Mouse (Mus musculus): Measurements from ENCODE around the gene Fastk. TPM values are rescaled to one million over a fixed set of nuclear protein-coding genes. Genes with fewer than 3 reads are reported as not detected.
A peak's percentile ranks its signal among the peaks of the same experiment; 100 is the strongest.

Gene Fastk
- polyA plus RNA-seq, 1 experiment = 81.0 TPM

DNA sequence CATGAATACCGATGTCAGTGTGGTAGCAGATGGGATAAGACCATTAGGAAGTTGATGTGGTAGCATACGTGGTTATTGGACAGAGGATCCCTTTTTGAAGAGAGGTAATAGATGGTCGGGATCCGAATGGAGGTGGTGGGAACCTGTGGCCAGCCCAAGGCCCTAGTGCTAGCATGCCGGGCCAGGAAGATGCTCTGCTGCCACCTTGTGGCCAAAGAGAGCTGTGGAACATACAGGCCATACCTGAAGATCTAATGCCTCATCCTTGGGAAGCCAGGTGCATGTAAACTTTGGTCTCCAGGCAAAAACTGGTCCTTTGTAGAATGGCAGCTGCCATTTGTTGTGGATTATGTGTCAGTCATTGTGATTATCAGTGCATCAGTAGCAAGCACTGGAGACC, 25.5 kb upstream of the Fastk start:
- no peak for TF ChIP-seq POLR2A (IDR thresholded peaks at IDR 0.05; ENCODE audit: borderline replicate concordance, control insufficient read depth, low read depth, low read length)
- peak; percentile 98 for TF ChIP-seq CTCF (IDR thresholded peaks at IDR 0.05; ENCODE audit: control insufficient read depth, insufficient read depth, low read length)
- no peak overlapping the region for H3K4me3 ChIP-seq (replicated peaks; ENCODE audit: control insufficient read depth, low read depth, low read length)
- no peak overlapping the region for H3K27ac ChIP-seq (ENCODE audit: control insufficient read depth, insufficient read depth, low read depth, low read length, poor library complexity)
- WGBS = 17% methylated on average over 5 of the region's 5 CpGs
- H3K4me1 ChIP-seq (ENCODE audit: control insufficient read depth, insufficient read depth, low read length) = no peaks in the 10 kb centered on the region

DNA sequence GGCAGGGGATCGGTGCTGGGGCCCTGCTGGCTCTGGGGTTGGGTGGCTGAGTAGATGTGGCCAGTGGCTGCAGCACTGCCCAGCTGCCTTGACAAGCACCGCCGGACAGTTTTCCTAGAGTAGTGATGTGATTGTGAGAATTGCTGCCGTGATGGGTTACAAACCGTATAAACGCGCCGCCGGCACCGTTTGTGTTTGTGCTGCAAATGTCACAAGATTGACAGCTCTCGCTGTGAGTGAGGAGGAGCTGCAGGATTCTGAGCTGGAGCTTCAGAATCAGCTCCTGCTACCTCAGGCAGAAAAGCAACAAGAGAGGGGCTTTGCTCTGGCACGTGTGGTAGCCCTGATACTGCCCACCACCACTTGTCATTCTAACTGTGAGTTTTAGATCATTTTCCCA, 21.7 kb upstream of the Fastk start:
- TF ChIP-seq POLR2A (IDR thresholded peaks at IDR 0.05; ENCODE audit: borderline replicate concordance, control insufficient read depth, low read depth, low read length) (no peak), CTCF (IDR thresholded peaks at IDR 0.05; ENCODE audit: control insufficient read depth, insufficient read depth, low read length) (no peak)
- 89% methylated on average over 12 of the region's 12 CpGs for WGBS
- Histone ChIP-seq H3K4me1 (ENCODE audit: control insufficient read depth, insufficient read depth, low read length) (no peaks in the 10 kb centered on the region), H3K4me3 (replicated peaks; ENCODE audit: control insufficient read depth, low read depth, low read length) (no peak overlapping the region), H3K27ac (ENCODE audit: control insufficient read depth, insufficient read depth, low read depth, low read length, poor library complexity) (no peak overlapping the region)

DNA sequence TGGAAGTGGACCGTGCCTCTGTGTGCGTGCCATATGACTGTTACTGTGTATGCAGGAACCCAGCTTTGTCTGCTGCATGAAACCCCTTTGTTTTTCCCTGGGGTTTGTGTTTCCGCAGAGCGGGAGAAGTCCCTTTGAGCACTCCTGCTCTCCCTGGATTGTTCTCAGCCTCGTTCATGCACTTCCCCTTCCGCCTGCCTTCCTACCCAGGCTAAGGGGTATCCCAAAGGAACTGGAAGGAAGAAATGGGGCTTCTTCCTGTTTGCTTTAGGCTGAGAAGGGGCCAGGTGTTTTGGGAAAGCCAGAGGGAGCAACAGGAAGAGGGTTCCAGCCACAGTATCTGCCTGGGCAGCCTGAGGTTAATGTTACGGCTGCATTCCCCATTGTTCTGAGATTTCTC, 10.5 kb upstream of the Fastk start:
- 83% methylated on average over 7 of the region's 7 CpGs for WGBS
- TF ChIP-seq POLR2A (IDR thresholded peaks at IDR 0.05; ENCODE audit: borderline replicate concordance, control insufficient read depth, low read depth, low read length) (no peak), CTCF (IDR thresholded peaks at IDR 0.05; ENCODE audit: control insufficient read depth, insufficient read depth, low read length) (no peak)
- no peak overlapping the region for H3K4me3 ChIP-seq (replicated peaks; ENCODE audit: control insufficient read depth, low read depth, low read length)
- no peak overlapping the region for H3K27ac ChIP-seq (ENCODE audit: control insufficient read depth, insufficient read depth, low read depth, low read length, poor library complexity)
- H3K4me1 ChIP-seq (ENCODE audit: control insufficient read depth, insufficient read depth, low read length) = peaks cover 2% of the 10 kb centered on the region

DNA sequence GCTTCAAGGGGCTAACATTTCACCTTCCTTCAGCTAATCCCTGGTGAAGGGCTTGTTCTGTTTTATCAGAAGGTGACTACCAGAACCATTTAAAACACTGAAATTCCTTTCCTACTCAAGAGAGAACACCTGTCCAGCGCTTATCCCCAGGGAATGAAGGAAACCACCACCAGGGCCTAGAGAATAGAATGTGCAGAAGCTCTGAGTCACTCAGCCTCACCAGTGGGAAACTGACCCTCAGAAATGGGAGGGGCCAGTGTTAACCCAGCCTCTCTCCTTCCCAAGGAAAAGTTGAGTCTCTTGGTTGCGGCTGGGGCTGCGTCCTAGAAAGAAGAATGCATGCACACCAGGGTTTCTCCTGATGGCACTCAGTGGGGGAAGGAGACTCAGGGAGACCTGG, 10.0 kb upstream of the Fastk start:
- H3K27ac ChIP-seq (ENCODE audit: control insufficient read depth, insufficient read depth, low read depth, low read length, poor library complexity) = no peak overlapping the region
- 92% methylated on average over 3 of the region's 3 CpGs for WGBS
- no peak overlapping the region for H3K4me3 ChIP-seq (replicated peaks; ENCODE audit: control insufficient read depth, low read depth, low read length)
- peaks cover 2% of the 10 kb centered on the region for H3K4me1 ChIP-seq (ENCODE audit: control insufficient read depth, insufficient read depth, low read length)
- no peak for TF ChIP-seq POLR2A (IDR thresholded peaks at IDR 0.05; ENCODE audit: borderline replicate concordance, control insufficient read depth, low read depth, low read length)
- no peak for TF ChIP-seq CTCF (IDR thresholded peaks at IDR 0.05; ENCODE audit: control insufficient read depth, insufficient read depth, low read length)

DNA sequence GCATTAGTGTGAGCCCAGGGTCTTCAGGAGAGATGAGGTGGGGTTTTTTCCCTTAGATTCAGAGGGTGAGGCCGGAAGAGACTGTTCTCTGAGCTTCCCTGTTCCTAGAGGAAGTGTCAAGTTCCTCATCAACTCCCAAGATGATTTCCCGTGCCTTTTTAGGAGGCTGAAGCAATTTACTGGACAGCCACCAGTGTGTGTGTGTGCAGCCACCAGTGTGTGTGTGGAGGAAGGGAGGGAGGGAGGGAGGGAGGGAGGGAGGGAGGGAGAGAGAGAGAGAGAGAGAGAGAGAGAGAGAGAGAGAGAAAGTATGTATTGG, 8.9 kb upstream of the Fastk start:
- peaks cover 2% of the 10 kb centered on the region for H3K4me1 ChIP-seq (ENCODE audit: control insufficient read depth, insufficient read depth, low read length)
- no peak overlapping the region for H3K27ac ChIP-seq (ENCODE audit: control insufficient read depth, insufficient read depth, low read depth, low read length, poor library complexity)

DNA sequence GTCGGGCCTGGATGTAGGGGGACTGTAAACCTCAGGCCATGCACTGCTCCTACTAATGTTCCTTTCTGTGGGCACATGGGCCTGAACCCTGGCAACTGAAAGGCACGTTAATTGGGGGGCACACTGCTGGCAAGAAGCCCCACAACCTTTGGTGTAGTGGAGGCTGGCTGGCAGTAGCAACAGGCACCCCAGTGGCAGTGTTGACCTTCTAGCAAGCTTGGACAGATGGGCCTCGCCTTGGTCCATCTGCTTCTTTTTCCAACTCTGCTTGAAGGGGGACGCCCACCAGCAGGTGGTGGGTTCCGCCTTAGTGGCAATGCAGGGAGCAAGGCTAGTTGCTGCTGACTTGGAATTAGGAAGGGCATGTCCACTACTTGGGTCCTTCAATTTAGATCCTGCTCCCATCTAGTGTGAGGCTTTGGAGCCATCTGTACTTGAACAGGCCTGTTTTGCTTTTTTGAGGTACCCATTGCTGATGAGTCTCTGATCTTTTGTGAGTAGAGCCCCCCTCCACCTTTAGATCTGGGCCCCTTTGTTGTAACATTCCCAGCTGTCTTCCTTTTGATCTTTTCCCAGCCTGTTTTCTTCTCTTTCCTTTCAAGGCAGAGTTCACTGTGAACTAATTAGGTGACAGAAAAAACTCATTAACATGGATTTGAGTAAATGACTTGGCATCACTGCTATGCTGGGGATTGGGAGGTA, 8.3 kb upstream of the Fastk start:
- H3K4me1 ChIP-seq (ENCODE audit: control insufficient read depth, insufficient read depth, low read length) = peaks cover 2% of the 10 kb centered on the region
- TF ChIP-seq CTCF (IDR thresholded peaks at IDR 0.05; ENCODE audit: control insufficient read depth, insufficient read depth, low read length) (no peak), POLR2A (IDR thresholded peaks at IDR 0.05; ENCODE audit: borderline replicate concordance, control insufficient read depth, low read depth, low read length) (no peak)
- 48% methylated on average over 5 of the region's 5 CpGs for WGBS
- H3K4me3 ChIP-seq (replicated peaks; ENCODE audit: control insufficient read depth, low read depth, low read length) = peak overlapping the region; percentile 71
- H3K27ac ChIP-seq (ENCODE audit: control insufficient read depth, insufficient read depth, low read depth, low read length, poor library complexity) = no peak overlapping the region

More for the DNA sequence above, 8.9 kb upstream of the Fastk start:
- no peak for TF ChIP-seq CTCF (IDR thresholded peaks at IDR 0.05; ENCODE audit: control insufficient read depth, insufficient read depth, low read length)
- TF ChIP-seq POLR2A (IDR thresholded peaks at IDR 0.05; ENCODE audit: borderline replicate concordance, control insufficient read depth, low read depth, low read length) = no peak
- WGBS = 25% methylated on average over 2 of the region's 2 CpGs
- no peak overlapping the region for H3K4me3 ChIP-seq (replicated peaks; ENCODE audit: control insufficient read depth, low read depth, low read length)

DNA sequence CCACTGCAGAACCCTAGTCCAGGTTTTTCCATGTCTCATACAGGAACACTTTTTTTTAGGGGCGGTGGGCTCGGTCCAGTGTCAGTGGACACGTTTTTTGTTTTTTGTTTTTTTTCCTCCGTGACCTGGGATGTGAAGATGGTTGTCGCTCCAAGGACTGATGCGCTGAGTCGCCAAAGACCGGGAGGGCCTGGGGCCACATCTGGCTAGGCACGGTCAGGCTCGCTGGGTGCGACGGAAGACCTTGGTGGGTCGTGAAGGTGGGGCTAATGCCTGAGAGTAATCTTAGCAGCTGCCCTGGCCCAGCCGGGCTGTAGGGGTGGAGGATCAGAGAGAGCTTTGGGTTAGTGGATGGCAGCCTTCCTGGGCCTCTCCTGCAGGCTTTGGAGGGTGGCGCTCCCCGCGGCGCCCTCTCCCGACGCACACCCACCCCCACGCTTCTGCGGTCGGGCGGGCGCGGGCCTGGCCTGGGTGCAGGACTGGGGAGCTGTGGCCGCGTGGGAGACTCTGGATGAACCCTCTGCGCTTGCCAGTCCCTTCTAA, 7.7 kb upstream of the Fastk start:
- peak overlapping the region; percentile 71 for H3K4me3 ChIP-seq (replicated peaks; ENCODE audit: control insufficient read depth, low read depth, low read length)
- peaks cover 2% of the 10 kb centered on the region for H3K4me1 ChIP-seq (ENCODE audit: control insufficient read depth, insufficient read depth, low read length)
- 2% methylated on average over 29 of the region's 29 CpGs for WGBS
- no peak overlapping the region for H3K27ac ChIP-seq (ENCODE audit: control insufficient read depth, insufficient read depth, low read depth, low read length, poor library complexity)
- TF ChIP-seq CTCF (IDR thresholded peaks at IDR 0.05; ENCODE audit: control insufficient read depth, insufficient read depth, low read length) (no peak), POLR2A (IDR thresholded peaks at IDR 0.05; ENCODE audit: borderline replicate concordance, control insufficient read depth, low read depth, low read length) (no peak)

DNA sequence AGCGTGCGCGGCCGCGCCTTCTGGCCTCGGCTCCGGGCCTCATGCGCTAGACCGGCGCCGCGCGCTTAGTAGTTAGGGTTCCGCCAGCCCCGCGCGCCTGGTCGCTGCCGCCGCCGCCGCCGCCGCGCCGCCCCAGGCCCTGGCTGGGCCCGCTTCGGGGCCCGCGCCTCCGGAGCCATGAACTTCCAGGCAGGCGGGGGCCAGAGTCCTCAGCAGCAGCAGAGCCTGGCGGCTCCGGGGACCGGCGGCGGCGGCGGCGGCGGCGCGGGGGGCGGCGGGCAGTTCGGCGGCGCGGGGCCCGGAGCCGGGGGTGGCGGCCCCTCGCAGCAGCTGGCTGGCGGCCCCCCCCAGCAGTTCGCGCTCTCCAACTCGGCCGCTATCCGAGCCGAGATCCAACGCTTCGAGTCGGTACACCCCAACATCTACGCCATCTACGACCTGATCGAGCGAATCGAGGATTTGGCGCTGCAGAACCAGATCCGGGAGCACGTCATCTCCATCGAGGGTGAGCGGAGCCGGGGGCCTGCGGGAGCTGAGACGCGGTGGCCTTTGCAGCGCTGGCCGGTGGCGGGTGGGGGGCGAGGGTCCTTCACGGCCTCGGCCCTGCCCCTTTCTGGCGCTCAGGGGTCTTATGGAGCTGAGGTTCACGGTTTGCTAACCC, 7.1 kb upstream of the Fastk start, which contains the start of gene Agap3:
Agap3 (plus strand) TSS at position 148 of the 661 bp plus-strand sequence.
- no peak for TF ChIP-seq POLR2A (IDR thresholded peaks at IDR 0.05; ENCODE audit: borderline replicate concordance, control insufficient read depth, low read depth, low read length)
- no peak for TF ChIP-seq CTCF (IDR thresholded peaks at IDR 0.05; ENCODE audit: control insufficient read depth, insufficient read depth, low read length)
- peaks cover 2% of the 10 kb centered on the region for H3K4me1 ChIP-seq (ENCODE audit: control insufficient read depth, insufficient read depth, low read length)
- H3K4me3 ChIP-seq (replicated peaks; ENCODE audit: control insufficient read depth, low read depth, low read length) = peak within 1 kb of the TSS; percentile 71
- under 1% methylated on average over 85 of the region's 85 CpGs for WGBS
- H3K27ac ChIP-seq (ENCODE audit: control insufficient read depth, insufficient read depth, low read depth, low read length, poor library complexity) = peak within 1 kb of the TSS; percentile 89

Data from bone marrow, adult 2 months (tissue).